Mouse (Mus musculus): ENCODE measurements around the gene Reg3g. TPM values are rescaled to one million over a fixed set of nuclear protein-coding genes. Genes with fewer than 3 reads are reported as not detected.

Gene Reg3g
- 31.7 and 34.3 TPM in 2 replicates for polyA plus RNA-seq (2012; rRNA removed)

DNA sequence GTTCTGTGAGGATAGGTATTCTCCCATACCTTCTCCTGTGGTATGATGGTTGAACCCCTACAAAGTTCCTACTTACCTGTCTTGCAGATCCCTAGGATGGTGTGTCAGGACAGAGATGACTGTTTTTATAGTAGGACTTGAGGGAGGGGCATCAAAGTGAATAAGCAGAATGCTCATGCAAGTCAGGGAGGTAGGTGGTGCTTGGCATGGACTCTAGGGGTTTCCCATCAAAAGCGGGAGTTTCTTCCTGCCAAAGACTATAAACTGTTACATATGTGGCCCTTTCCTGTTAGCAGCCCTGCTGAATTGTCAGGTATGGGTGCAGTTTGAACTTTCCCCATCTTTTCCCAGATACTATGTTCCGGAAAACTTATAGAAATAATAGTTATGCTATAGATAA, at the start of gene Reg3g:
Gene Reg3g (minus strand): TSS at position 101 of the 400 bp plus-strand sequence.
- DNase-seq, result no peak
- Histone ChIP-seq H3K4me1 (ENCODE audit: control insufficient read depth, insufficient read depth, low read length) (no peaks in the 10 kb centered on the region), H3K4me3 (replicated peaks; ENCODE audit: extremely low read depth, low read depth, low read length) (no peak within 1 kb of the TSS)
- WGBS, result 72% methylated on average over 2 of the region's 2 CpGs
- TF ChIP-seq CTCF (IDR thresholded peaks at IDR 0.05; ENCODE audit: insufficient read depth, low read length) (no peak), POLR2A (IDR thresholded peaks at IDR 0.05; ENCODE audit: borderline replicate concordance, extremely low read depth, low read depth, low read length) (no peak)

DNA sequence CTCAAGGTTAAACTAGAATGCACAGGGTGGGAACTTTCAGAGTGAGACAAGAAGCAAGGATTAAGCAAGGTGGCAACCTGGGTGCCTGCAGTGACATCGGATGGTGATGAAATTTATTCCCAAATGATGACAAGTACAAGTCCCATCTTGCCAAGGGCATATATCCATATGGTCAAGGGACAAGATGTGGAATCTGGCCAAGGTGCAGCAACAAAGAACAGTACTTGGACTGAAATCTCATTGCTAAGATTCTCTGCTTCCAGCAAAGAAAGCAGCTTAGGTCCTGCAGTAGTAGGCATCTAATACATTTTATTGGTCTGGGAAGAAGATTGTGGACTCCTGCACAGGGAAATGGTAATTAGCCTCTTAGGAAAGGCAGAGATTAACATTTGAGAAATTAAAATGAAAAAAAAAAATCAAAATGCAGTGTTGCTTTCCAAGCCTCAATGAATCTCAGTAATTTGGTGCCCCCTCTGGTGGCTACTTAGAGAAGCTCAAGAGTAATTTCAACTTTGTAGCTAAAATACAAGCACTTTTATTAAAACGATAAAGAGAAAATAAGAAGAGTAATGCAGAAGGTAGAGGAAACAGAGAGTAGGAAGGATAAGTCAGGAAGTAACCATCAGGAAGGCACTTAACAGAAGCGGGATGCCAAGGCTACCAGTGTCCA, 47.2 kb upstream of the Reg3g start:
- H3K4me3 ChIP-seq (replicated peaks; ENCODE audit: extremely low read depth, low read depth, low read length), result no peak overlapping the region
- 52% methylated on average over 3 of the region's 3 CpGs for WGBS
- no peaks in the 10 kb centered on the region for H3K4me1 ChIP-seq (ENCODE audit: control insufficient read depth, insufficient read depth, low read length)
- TF ChIP-seq POLR2A (IDR thresholded peaks at IDR 0.05; ENCODE audit: borderline replicate concordance, extremely low read depth, low read depth, low read length) (no peak), CTCF (IDR thresholded peaks at IDR 0.05; ENCODE audit: insufficient read depth, low read length) (no peak)
- DNase-seq, result no peak

DNA sequence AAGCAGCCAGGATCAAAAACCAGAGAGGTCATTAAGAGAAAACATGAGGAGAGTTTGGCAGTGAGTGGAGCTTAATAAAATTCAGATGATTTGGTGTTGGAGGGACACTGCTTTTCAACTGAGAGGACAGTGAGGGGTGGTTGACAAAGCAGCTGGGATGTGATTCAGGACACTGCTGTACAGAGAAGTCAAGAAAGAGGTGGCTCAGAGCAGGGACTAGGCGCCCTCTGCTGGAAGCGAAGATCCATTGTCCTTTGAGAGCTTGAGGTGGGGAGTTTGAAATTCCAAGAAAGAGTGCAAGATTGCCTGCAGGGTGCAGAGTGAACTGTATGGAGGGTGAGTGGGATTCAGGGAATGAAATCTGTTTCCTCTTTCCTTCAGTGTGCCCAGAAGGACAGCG, 44.2 kb upstream of the Reg3g start:
- WGBS, result 9% methylated on average over 3 of the region's 3 CpGs

DNA sequence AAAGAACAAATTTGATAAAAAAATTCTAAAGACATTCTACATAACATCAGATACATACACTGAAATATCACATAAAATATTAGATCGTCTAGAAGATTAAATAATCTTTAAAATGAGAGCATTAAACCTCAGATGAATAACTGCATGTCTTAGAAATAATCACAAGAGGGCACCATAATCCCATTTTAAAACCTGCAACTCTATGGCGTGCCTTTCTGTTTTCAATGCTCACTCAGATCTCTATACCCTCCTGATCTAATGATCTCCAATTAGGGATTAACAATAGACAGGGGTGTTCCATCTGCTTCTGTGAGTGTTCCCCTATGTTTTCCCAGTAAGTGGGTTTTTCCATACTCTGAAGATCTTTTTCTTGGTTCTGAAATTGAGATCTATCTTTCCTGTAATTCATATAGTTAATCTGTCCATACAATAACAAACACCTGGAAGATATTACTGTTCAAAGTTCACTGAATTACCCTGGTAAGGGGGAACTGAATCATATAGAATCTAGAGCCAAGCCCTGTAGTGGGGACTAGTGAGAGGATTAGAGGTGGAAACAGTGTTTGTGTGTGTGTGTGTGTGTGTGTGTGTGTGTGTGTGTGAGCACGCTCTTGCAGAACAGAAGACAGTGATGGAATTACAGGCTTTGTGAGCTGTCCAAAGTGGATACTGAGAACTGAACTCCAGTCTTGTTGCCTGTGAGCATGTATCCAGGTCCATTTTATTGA, 41.7 kb upstream of the Reg3g start:
- Histone ChIP-seq H3K4me3 (replicated peaks; ENCODE audit: extremely low read depth, low read depth, low read length) (no peak overlapping the region), H3K4me1 (ENCODE audit: control insufficient read depth, insufficient read depth, low read length) (no peaks in the 10 kb centered on the region)
- 52% methylated on average over 3 of the region's 3 CpGs for WGBS
- DNase-seq, result no peak
- TF ChIP-seq CTCF (IDR thresholded peaks at IDR 0.05; ENCODE audit: insufficient read depth, low read length) (no peak), POLR2A (IDR thresholded peaks at IDR 0.05; ENCODE audit: borderline replicate concordance, extremely low read depth, low read depth, low read length) (no peak)

More for the DNA sequence above, 44.2 kb upstream of the Reg3g start:
- DNase-seq, result no peak
- no peak overlapping the region for H3K4me3 ChIP-seq (replicated peaks; ENCODE audit: extremely low read depth, low read depth, low read length)
- H3K4me1 ChIP-seq (ENCODE audit: control insufficient read depth, insufficient read depth, low read length), result no peaks in the 10 kb centered on the region
- TF ChIP-seq POLR2A (IDR thresholded peaks at IDR 0.05; ENCODE audit: borderline replicate concordance, extremely low read depth, low read depth, low read length) (no peak), CTCF (IDR thresholded peaks at IDR 0.05; ENCODE audit: insufficient read depth, low read length) (peak; percentile 32; the same call in 1 of the 2 replicates)

DNA sequence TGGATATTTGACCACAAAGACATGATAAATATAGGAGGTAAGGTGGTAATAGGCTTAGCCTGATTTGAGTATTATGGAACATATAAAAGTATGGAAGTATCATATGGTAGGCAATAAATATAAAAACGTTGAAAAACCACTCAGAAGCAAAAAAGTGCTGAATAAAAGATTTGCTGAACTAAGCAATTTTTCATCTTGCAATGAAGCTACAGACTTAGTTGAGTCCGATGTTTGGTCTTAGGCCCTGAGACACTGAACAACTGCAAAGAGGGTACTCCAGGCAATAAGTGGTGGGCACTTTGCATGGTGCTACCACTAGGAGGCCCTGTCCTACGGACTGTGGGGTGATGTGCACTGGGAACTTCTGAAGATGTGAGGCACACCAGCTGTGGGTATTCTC, 37.1 kb upstream of the Reg3g start:
- 57% methylated on average over 3 of the region's 3 CpGs for WGBS
- Histone ChIP-seq H3K4me3 (replicated peaks; ENCODE audit: extremely low read depth, low read depth, low read length) (no peak overlapping the region), H3K4me1 (ENCODE audit: control insufficient read depth, insufficient read depth, low read length) (no peaks in the 10 kb centered on the region)
- TF ChIP-seq CTCF (IDR thresholded peaks at IDR 0.05; ENCODE audit: insufficient read depth, low read length) (no peak), POLR2A (IDR thresholded peaks at IDR 0.05; ENCODE audit: borderline replicate concordance, extremely low read depth, low read depth, low read length) (no peak)
- DNase-seq, result no peak

DNA sequence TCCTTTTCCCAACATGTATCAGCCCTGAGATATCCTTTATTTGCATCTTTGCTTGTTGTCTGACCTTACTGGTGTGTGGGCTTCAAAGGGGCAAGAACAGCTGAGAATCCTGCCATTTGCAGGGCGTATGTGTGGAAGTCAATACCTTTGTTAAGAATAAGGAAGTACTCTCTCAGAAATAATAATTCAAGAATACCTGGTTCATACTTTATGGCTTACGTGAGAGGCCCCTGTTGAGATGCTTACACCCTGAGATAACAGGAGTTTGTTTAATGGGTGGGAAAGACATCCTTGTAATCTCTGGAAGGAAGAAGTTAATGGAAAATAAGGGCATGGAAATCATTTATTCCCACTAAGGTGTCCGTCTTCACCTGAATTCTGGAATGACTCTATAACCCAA, 26.0 kb upstream of the Reg3g start:
- WGBS, result 75% methylated on average over 3 of the region's 3 CpGs
- Histone ChIP-seq H3K4me1 (ENCODE audit: control insufficient read depth, insufficient read depth, low read length) (no peaks in the 10 kb centered on the region), H3K4me3 (replicated peaks; ENCODE audit: extremely low read depth, low read depth, low read length) (no peak overlapping the region)
- TF ChIP-seq POLR2A (IDR thresholded peaks at IDR 0.05; ENCODE audit: borderline replicate concordance, extremely low read depth, low read depth, low read length), result no peak
- TF ChIP-seq CTCF (IDR thresholded peaks at IDR 0.05; ENCODE audit: insufficient read depth, low read length), result no peak
- DNase-seq, result no peak

DNA sequence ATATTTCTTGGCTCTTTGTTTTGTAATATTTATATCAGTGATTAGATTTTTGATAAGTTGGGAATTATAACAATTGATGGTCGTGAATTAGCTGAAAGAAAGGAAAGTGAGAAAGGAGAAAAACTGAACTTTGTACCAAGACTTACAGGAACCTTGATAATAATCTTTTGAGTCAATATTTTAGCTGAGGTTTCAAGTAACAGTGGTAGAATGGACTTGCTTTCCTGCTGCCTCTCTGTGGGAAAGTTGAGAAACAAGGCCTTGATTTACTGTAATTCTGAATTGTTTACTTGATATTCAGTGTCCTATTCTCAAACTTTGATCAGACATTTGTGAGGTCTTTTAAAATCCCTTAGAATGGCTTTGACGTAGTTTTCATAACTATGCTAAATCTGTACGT, 615 bp upstream of the Reg3g start:
- no peak for TF ChIP-seq POLR2A (IDR thresholded peaks at IDR 0.05; ENCODE audit: borderline replicate concordance, extremely low read depth, low read depth, low read length)
- TF ChIP-seq CTCF (IDR thresholded peaks at IDR 0.05; ENCODE audit: insufficient read depth, low read length), result no peak
- no peak for DNase-seq
- WGBS, result 53% methylated on average over 3 of the region's 3 CpGs
- Histone ChIP-seq H3K4me3 (replicated peaks; ENCODE audit: extremely low read depth, low read depth, low read length) (no peak overlapping the region), H3K4me1 (ENCODE audit: control insufficient read depth, insufficient read depth, low read length) (no peaks in the 10 kb centered on the region)

DNA sequence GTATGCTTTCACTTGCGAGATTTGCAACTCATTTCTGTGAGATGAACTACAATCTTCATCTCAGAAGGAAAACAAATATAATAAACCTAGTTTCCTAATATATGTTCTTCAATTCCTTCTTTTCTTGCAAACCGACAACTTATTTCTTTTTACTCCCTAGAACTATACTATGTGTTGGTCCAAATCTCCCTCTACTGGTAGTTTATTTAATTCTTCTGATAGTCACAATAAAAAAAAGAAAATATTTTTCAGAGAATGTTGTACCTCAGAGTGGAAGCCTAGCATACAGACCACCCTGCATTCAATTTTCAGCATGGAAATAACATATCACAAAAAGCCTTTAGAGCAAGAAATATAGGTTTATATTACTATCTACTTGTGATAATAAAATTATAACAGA, 5.4 kb downstream of the Reg3g start:
- WGBS, result 68% methylated on average over 2 of the region's 2 CpGs
- H3K4me1 ChIP-seq (ENCODE audit: control insufficient read depth, insufficient read depth, low read length), result no peaks in the 10 kb centered on the region
- TF ChIP-seq POLR2A (IDR thresholded peaks at IDR 0.05; ENCODE audit: borderline replicate concordance, extremely low read depth, low read depth, low read length) (no peak), CTCF (IDR thresholded peaks at IDR 0.05; ENCODE audit: insufficient read depth, low read length) (no peak)

DNA sequence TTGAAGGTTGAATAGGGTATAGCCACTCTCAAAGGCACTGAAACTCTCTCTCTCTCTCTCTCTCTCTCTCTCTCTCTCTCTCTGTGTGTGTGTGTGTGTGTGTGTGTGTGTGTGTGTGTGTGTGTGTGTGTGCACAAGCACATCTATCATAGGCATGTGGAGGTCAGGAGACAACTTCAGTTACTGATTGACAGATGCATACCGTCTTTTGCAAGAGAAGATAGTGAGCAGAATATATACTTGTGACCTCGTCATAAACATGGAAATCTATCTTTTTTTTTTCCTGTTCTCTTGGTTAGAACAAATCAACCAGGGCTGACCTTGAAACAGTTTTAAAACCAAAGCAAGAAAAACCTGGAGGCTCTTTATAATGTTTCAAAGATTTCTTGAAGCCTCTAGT, 6.3 kb downstream of the Reg3g start:
- Histone ChIP-seq H3K4me3 (replicated peaks; ENCODE audit: extremely low read depth, low read depth, low read length) (no peak overlapping the region), H3K4me1 (ENCODE audit: control insufficient read depth, insufficient read depth, low read length) (no peaks in the 10 kb centered on the region)
- no peak for TF ChIP-seq POLR2A (IDR thresholded peaks at IDR 0.05; ENCODE audit: borderline replicate concordance, extremely low read depth, low read depth, low read length)
- TF ChIP-seq CTCF (IDR thresholded peaks at IDR 0.05; ENCODE audit: insufficient read depth, low read length), result no peak
- WGBS, result 47% methylated on average over 2 of the region's 2 CpGs
- DNase-seq, result no peak

More for the DNA sequence above, 5.4 kb downstream of the Reg3g start:
- no peak overlapping the region for H3K4me3 ChIP-seq (replicated peaks; ENCODE audit: extremely low read depth, low read depth, low read length)
- no peak for DNase-seq
